Mouse (Mus musculus) liver, embryonic 15.5 days (tissue): ENCODE results near the gene Srsf3. TPM values are rescaled to one million over a fixed set of nuclear protein-coding genes. Genes with fewer than 3 reads are reported as not detected.

Experiments
- ATAC-seq: fragments of 200-750 bp; cut with Nextera tagmentation; 2 replicates; pipeline ENCODE4 v1.8.0; 2017; ENCODE audit warnings: moderate number of reproducible peaks, mild to moderate bottlenecking, moderate library complexity; ENCODE audit not compliant: insufficient read depth
- H3K27ac ChIP-seq: fragments of 300-500 bp; sonication (generic); replicated peaks from 2 replicates; pipeline ENCODE4 v1.5.1; 2015; ENCODE audit warnings: mild to moderate bottlenecking, inconsistent platforms
- H3K27me3 ChIP-seq: fragments of 300-500 bp; sonication (generic); 2 replicates; pipeline ENCODE4 v1.6.1; 2015; ENCODE audit warnings: mild to moderate bottlenecking, inconsistent platforms
- H3K36me3 ChIP-seq: fragments of 300-500 bp; sonication (generic); replicated peaks from 2 replicates; pipeline ENCODE4 v1.6.1; 2015; ENCODE audit warnings: moderate library complexity, mild to moderate bottlenecking, inconsistent platforms
- H3K4me1 ChIP-seq: fragments of 300-500 bp; sonication (generic); replicated peaks from 2 replicates; pipeline ENCODE4 v1.6.1; 2015; ENCODE audit warnings: inconsistent platforms
- H3K4me2 ChIP-seq: fragments of 300-500 bp; sonication (generic); 2 replicates; pipeline ENCODE4 v1.6.1; 2015; ENCODE audit warnings: moderate library complexity, mild to moderate bottlenecking, inconsistent platforms
- H3K4me3 ChIP-seq: fragments of 300-500 bp; sonication (generic); replicated peaks from 2 replicates; pipeline ENCODE4 v1.5.1; 2015; ENCODE audit warnings: mild to moderate bottlenecking, inconsistent platforms
- H3K9ac ChIP-seq: fragments of 300-500 bp; sonication (generic); 2 replicates; pipeline ENCODE4 v1.6.1; 2015; ENCODE audit warnings: moderate library complexity, mild to moderate bottlenecking, inconsistent platforms
- H3K9me3 ChIP-seq: fragments of 300-500 bp; sonication (generic); replicated peaks from 2 replicates; pipeline ENCODE4 v1.6.1; 2016; ENCODE audit warnings: inconsistent platforms
- WGBS: fragments of 180-500 bp; shearing (Covaris S2); methylation state at CpG from one replicate; pipeline ENCODE4 v1.1.7; 2015; ENCODE audit warnings: mixed read lengths; ENCODE audit not compliant: insufficient replicate concordance; 5-methylcytosine and 5-hydroxymethylcytosine counted together
- polyA plus RNA-seq: library from polyadenylated mRNA; unstranded; fragments of >200 nt; fragmentation: Nextera tagmentation; extraction: Ambion mirVana; gene quantifications from 2 replicates; pipeline ENCODE4 v1.2.1, GENCODE M21; 2015

Gene Srsf3
- polyA plus RNA-seq, 1 experiment from 2014 or later: 215 TPM

DNA sequence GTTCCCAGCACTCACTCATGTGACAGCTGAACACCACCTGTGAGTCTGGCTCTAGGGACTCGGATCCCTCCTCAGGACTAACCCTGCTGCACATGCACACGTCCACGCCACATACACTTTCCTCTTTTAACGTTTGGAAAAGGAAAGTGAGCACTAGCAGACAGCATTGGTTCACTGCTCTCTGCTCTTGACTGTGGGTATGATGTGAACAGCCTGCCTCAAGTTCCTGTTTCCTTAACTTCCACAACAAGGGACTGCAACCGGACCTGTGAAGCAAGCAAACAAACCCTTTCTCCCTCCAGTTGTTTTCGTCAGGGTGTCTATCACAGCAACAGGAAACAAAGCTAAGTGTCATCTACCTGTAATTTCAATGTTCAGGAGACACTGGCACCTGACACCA is 32.0 kb upstream of the Srsf3 start:
- 59% methylated on average over 6 of the region's 6 CpGs for WGBS
- no peak overlapping the region for H3K4me2 ChIP-seq
- no peak for ATAC-seq
- H3K27me3 ChIP-seq: no peaks in the 10 kb centered on the region
- no peaks in the 10 kb centered on the region for H3K9me3 ChIP-seq
- H3K27ac ChIP-seq: no peak overlapping the region
- H3K36me3 ChIP-seq: peaks cover 49% of the 10 kb centered on the region
- peaks cover 23% of the 10 kb centered on the region for H3K4me1 ChIP-seq
- no peak overlapping the region for H3K9ac ChIP-seq
- H3K4me3 ChIP-seq: no peak overlapping the region

DNA sequence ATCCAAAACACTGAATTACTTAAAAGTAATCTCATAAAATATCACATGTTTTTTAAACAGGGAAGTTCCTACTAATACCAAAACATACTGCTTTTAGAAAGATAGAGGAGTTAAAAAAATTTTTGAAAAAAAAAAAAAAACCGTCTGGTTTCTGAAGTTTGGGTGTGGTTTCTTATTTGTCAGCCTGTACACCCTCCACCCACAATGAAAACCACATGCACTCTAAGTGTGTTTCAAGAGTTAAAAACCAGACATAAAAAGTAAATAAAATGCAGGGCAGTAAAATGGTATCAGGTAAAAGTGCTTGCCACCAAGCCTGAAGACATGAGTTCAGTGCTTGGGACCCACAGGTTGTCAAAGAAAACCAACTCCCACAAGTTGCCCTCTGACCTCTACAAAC is 28.7 kb upstream of the Srsf3 start:
- 10% methylated on average over 1 of the region's 1 CpGs for WGBS
- ATAC-seq: no peak
- peaks cover 43% of the 10 kb centered on the region for H3K4me1 ChIP-seq
- H3K27me3 ChIP-seq: no peaks in the 10 kb centered on the region
- peaks cover 26% of the 10 kb centered on the region for H3K36me3 ChIP-seq
- H3K4me3 ChIP-seq: no peak overlapping the region
- H3K9me3 ChIP-seq: no peaks in the 10 kb centered on the region
- peak overlapping the region; percentile 2; the same call in 1 of the 2 replicates for H3K4me2 ChIP-seq
- H3K9ac ChIP-seq: no peak overlapping the region
- H3K27ac ChIP-seq: no peak overlapping the region; the same call in 1 of the 2 replicates

DNA sequence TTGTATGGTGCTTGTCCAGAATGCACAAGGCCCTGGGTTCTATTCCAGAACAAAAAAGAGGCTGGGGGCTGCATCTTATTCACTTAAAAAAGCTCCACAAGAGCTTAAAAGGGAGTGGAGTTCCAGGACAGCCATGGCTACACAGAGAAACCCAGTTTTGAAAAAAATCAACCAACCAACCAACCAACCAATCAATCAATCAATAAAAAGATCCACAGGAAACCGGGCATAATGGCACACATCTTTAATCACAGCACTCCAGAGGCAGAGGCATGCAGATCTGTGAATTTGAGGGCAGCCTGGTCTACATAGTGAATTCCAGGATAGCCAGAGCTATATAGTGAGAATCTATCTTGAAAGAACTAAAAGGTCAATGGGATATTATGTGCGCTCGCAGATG is 27.4 kb upstream of the Srsf3 start:
- 87% methylated on average over 3 of the region's 3 CpGs for WGBS
- no peak overlapping the region for H3K4me2 ChIP-seq
- H3K27me3 ChIP-seq: no peaks in the 10 kb centered on the region
- H3K9me3 ChIP-seq: no peaks in the 10 kb centered on the region
- H3K36me3 ChIP-seq: peaks cover 13% of the 10 kb centered on the region
- no peak overlapping the region for H3K9ac ChIP-seq
- H3K4me1 ChIP-seq: peaks cover 43% of the 10 kb centered on the region
- no peak overlapping the region for H3K27ac ChIP-seq
- no peak for ATAC-seq
- H3K4me3 ChIP-seq: no peak overlapping the region

DNA sequence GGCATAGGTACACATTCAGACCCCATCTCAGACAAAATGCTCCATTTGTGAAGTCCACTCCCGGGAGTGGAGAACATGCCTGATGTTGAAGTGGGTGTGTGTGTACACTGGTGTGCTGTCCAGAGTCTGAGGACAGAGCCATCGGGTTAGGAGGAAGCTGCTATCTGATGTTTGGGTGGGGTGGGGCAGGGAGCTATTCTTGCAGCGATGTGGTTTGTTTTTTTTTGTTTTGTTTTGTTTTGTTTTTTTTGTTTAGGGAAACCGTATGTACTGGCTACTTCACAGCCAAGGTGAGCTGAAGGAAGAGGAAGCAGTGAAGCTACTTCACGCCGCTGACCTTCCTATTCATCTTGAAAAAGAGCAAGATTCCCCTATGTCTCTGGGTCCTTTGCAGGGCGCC is 25.6 kb upstream of the Srsf3 start:
- no peak for ATAC-seq
- WGBS: under 1% methylated on average over 7 of the region's 7 CpGs

DNA sequence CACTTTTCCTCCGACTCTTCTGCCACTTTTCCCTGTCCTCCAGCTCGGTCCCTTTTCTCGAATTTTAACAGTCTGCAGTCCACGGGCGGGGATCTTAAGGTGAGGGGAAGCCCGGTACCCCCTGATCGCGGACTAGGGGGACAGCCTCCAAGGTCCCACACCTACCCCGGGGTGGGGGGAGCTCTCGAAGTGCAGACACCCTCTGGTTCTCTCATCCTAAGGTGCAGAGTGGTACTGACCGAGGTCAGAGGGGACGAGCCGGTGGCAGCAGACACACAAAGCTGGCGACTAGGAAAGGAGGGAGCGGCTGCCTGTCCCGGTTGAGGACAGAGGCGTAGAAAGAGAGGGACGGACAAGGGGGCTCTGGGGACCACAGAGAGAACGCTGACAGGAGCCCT is 25.2 kb upstream of the Srsf3 start:
- H3K4me2 ChIP-seq: peak overlapping the region; percentile 95
- H3K27ac ChIP-seq: peak overlapping the region; percentile 92
- ATAC-seq: no peak; the same call in 1 of the 2 replicates
- H3K4me3 ChIP-seq: peak overlapping the region; percentile 94
- under 1% methylated on average over 19 of the region's 19 CpGs for WGBS
- no peaks in the 10 kb centered on the region for H3K36me3 ChIP-seq
- no peaks in the 10 kb centered on the region for H3K9me3 ChIP-seq
- H3K4me1 ChIP-seq: peaks cover 43% of the 10 kb centered on the region
- peak overlapping the region; percentile 98 for H3K9ac ChIP-seq
- H3K27me3 ChIP-seq: no peaks in the 10 kb centered on the region

More for the DNA sequence above, 25.6 kb upstream of the Srsf3 start:
- Histone ChIP-seq H3K9me3 (no peaks in the 10 kb centered on the region), H3K9ac (peak overlapping the region; percentile 98), H3K4me1 (peaks cover 43% of the 10 kb centered on the region), H3K27ac (peak overlapping the region; percentile 92), H3K36me3 (no peaks in the 10 kb centered on the region), H3K4me2 (peak overlapping the region; percentile 95), H3K4me3 (peak overlapping the region; percentile 94), H3K27me3 (no peaks in the 10 kb centered on the region)

DNA sequence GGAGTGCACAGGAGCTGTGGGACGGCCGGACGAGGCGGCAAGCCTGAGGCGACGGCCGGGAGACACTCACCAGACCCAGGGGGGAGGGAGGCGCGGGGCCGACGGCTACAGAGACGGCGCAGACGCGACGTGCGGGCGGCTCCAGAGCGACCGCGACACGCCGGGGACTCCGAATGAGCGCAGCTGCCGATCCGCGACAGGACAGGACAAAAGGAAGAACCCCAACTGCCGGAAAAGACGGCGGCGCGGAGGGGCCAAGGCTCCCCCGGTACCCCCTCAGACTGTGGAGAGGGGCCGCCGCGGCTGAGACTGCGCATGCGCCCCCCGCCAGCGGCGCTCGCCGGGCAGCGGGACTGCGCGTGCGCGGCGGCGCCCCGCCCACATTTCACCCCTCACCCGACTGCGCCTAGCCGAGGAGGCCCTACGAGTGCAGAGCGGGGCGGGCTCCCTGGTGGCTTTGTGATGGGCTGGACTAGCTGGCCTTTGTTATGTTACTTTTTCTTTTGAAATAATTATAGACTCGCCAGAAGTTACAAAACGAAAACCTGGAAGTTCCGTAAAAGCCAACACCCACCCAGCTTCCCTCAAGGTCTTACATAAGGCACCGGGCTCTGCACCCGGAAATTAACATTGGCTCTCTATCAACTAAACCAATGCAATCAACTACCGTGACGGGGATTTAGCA is 24.6 kb upstream of the Srsf3 start, which contains the start of gene Stk38:
Gene Stk38, minus strand, starts transcription at position 355 of the 685 bp plus-strand sequence.
- no peaks in the 10 kb centered on the region for H3K27me3 ChIP-seq
- H3K27ac ChIP-seq: peak within 1 kb of the TSS; percentile 92
- no peaks in the 10 kb centered on the region for H3K36me3 ChIP-seq
- ATAC-seq: peak; percentile 90
- peak within 1 kb of the TSS; percentile 94 for H3K4me3 ChIP-seq
- H3K4me2 ChIP-seq: peak within 1 kb of the TSS; percentile 95
- H3K9ac ChIP-seq: peak within 1 kb of the TSS; percentile 98
- under 1% methylated on average over 61 of the region's 65 CpGs for WGBS
- peaks cover 41% of the 10 kb centered on the region for H3K4me1 ChIP-seq
- H3K9me3 ChIP-seq: no peaks in the 10 kb centered on the region

DNA sequence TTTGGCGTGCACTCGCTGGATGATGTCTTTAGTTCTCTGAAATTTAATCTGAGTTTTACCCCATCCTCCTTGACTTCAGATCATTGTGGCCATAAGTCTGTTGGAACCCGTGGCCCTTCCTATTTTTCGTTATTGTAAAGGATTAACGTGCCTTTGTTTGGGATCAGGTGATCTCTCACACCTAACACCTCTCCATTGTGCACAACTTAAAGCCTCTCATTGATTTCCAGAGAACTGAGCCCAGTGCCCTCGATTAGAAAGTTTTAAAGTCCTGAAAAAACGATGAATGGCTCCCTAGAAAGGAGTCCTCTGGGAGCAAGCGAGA is 24.1 kb upstream of the Srsf3 start:
- ATAC-seq: no peak
- Histone ChIP-seq H3K4me3 (peak overlapping the region; percentile 94), H3K27ac (peak overlapping the region; percentile 92), H3K4me2 (peak overlapping the region; percentile 95), H3K27me3 (no peaks in the 10 kb centered on the region), H3K36me3 (no peaks in the 10 kb centered on the region), H3K9ac (peak overlapping the region; percentile 98), H3K9me3 (no peaks in the 10 kb centered on the region), H3K4me1 (peaks cover 38% of the 10 kb centered on the region)
- WGBS: 22% methylated on average over 8 of the region's 8 CpGs

DNA sequence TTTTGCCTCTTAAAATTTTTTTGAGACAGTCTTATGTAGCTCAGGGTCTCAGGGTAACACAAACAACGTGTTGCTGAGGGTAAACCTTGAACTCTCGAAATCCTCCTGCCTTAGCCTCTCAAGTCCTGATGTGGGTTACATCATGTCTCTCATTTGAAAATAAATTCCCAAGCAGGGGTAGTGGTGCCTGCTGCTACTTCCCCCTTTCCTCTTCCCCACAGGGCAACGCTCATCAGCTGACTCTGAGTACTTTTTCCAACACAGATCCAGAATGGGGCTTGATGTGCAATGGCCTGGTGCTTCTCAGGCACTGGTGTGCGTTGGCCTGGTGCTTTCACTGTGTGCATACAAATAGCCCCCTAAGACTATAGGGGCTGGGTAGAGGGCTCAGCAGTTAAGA is 23.2 kb upstream of the Srsf3 start:
- Histone ChIP-seq H3K27me3 (no peaks in the 10 kb centered on the region), H3K4me3 (no peak overlapping the region), H3K4me1 (peaks cover 33% of the 10 kb centered on the region), H3K27ac (no peak overlapping the region), H3K9ac (no peak overlapping the region), H3K36me3 (no peaks in the 10 kb centered on the region), H3K4me2 (no peak overlapping the region), H3K9me3 (no peaks in the 10 kb centered on the region)
- WGBS: 63% methylated on average over 4 of the region's 4 CpGs
- ATAC-seq: no peak

DNA sequence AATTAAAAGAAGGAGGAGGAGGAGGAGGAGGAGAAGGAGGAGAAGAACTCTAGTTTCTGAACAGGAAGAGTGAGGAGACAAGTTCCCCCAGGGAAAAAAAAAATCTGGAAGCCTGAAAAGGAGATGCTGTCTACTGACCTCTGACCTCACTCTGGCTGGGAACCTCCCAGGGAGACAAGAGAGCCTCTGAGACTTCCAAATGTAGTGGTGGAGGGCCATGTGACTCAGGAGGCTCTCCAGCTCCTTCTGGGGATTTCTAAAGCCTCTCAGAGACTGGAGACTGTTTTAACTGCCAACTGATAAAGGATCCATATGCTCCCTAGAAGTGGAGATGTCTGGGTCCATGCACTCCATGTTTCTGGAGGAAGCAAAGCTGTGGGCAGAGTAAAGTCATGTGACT is 18.2 kb upstream of the Srsf3 start:
- Histone ChIP-seq H3K9me3 (no peaks in the 10 kb centered on the region), H3K27ac (no peak overlapping the region), H3K4me1 (no peaks in the 10 kb centered on the region; the same call in 1 of the 2 replicates), H3K9ac (no peak overlapping the region), H3K4me3 (no peak overlapping the region), H3K27me3 (no peaks in the 10 kb centered on the region), H3K4me2 (no peak overlapping the region), H3K36me3 (no peaks in the 10 kb centered on the region)
- ATAC-seq: no peak

DNA sequence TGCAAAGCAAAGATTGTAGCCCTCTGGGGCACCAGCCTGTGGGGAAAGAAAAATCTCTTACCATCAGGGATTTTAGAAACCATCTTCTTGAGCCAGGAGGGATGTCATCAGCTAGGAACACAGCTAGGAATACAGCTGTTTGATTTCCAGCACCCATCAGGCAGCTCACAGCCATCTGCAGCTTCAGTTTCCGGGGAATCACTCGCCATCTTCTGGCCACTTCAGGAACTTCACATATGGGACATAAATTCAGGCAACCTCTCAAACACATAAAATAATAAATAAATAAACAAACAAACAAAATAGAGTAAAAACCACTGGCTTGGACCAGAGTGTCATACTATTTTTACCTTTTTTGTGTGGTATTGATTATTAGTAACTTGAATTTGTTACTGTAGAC is 16.8 kb upstream of the Srsf3 start:
- H3K4me2 ChIP-seq: no peak overlapping the region
- peaks cover 8% of the 10 kb centered on the region; the same call in 1 of the 2 replicates for H3K4me1 ChIP-seq
- no peaks in the 10 kb centered on the region for H3K27me3 ChIP-seq
- no peak for ATAC-seq
- H3K4me3 ChIP-seq: no peak overlapping the region
- H3K36me3 ChIP-seq: no peaks in the 10 kb centered on the region
- 19% methylated on average over 2 of the region's 2 CpGs for WGBS
- H3K27ac ChIP-seq: no peak overlapping the region
- H3K9me3 ChIP-seq: no peaks in the 10 kb centered on the region
- no peak overlapping the region for H3K9ac ChIP-seq

DNA sequence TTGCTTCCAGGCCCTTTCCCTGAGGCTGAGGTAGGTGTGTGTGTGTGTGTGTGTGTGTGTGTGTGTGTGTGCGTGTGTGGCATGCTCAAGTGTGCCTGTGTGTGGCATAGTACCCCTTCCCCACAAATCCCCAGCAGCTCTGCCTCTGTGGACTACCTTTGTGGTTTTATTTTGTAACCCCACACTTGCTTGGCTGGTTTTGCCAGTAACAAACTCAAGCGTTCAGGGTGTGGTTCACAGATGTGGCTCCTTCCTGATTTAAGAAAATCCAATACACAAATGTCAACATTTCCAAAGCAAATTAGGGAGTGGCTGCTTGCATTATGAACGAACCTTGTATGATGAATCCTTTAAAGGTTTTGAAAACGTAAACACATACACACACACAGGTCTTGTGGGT is 15.7 kb upstream of the Srsf3 start:
- H3K27me3 ChIP-seq: no peaks in the 10 kb centered on the region
- no peaks in the 10 kb centered on the region for H3K36me3 ChIP-seq
- peaks cover 8% of the 10 kb centered on the region; the same call in 1 of the 2 replicates for H3K4me1 ChIP-seq
- H3K4me3 ChIP-seq: no peak overlapping the region
- H3K27ac ChIP-seq: no peak overlapping the region
- no peak overlapping the region for H3K4me2 ChIP-seq
- H3K9me3 ChIP-seq: no peaks in the 10 kb centered on the region
- no peak overlapping the region for H3K9ac ChIP-seq
- WGBS: 56% methylated on average over 4 of the region's 4 CpGs
- no peak for ATAC-seq
